8 mouse cellular contexts compared by ENCODE assay signal in genomic region chr8:105714139-105714538, GRCm38 (mm10). TPM values are rescaled to one million over a fixed set of nuclear protein-coding genes. Genes with fewer than 3 reads are reported as not detected.
DNase-seq lines count a peak whose midpoint lies in the region; ATAC-seq lines count a peak whose summit lies in the region.

No protein-coding gene starts in this region.

- 5% methylated on average over 3 of the region's 3 CpGs for WGBS in forebrain, embryonic 11.5 days

- H3K9ac ChIP-seq in forebrain, embryonic 11.5 days (ENCODE audit: low read length): no peak overlapping the region

- peak; percentile 95 for DNase-seq in MN1 (ENCODE audit: low spot score)
- peak; percentile 98 for DNase-seq in c-Kit-positive CD71-negative TER-119-negative erythroid progenitor cells, embryonic 14.5 days (ENCODE audit: low read depth)
- peak; percentile 91 for DNase-seq in forebrain, embryonic 11.5 days (ENCODE audit: low spot score)
- DNase-seq in heart, postnatal 25 days (ENCODE audit: low spot score): peak; percentile 62
- peak; percentile 60 to 83 for DNase-seq in layer of hippocampus, adult 8-10 months (ENCODE audit: low spot score in 2 of 2)
- DNase-seq in lung, postnatal 25 days (ENCODE audit: low spot score): peak; percentile 91
- peak; percentile 89 for DNase-seq in right cerebral cortex, postnatal 14 days
- peak; percentile 90 for DNase-seq in urinary bladder, postnatal 14 days (ENCODE audit: low spot score)

- H3K4me2 ChIP-seq in forebrain, embryonic 11.5 days (ENCODE audit: low read depth, low read length, severe bottlenecking): no peak overlapping the region

- H3K9me3 ChIP-seq in forebrain, embryonic 11.5 days (ENCODE audit: control insufficient read depth, low read length): no peaks in the 10 kb centered on the region

- peak; percentile 45; the same call in 1 of the 2 replicates for ATAC-seq in forebrain, embryonic 11.5 days (replicated peaks; ENCODE audit: low FRiP score)

- intact Hi-C loops in heart, postnatal 25 days (cut with DNase I): loop anchor here (1.0 to 5.0 kb wide), 5 partner anchors 43 to 308 kb away; partner anchors contain the start of genes Gfod2, Ranbp10 and Tsnaxip1

- no peak overlapping the region for H3K27ac ChIP-seq in forebrain, embryonic 11.5 days (ENCODE audit: low read depth, low read length)

- no peaks in the 10 kb centered on the region for H3K27me3 ChIP-seq in forebrain, embryonic 11.5 days (ENCODE audit: control insufficient read depth, insufficient read depth, low read length)

- no peaks in the 10 kb centered on the region for H3K4me1 ChIP-seq in forebrain, embryonic 11.5 days (replicated peaks; ENCODE audit: control insufficient read depth, insufficient read depth, low read length)

- H3K4me3 ChIP-seq in forebrain, embryonic 11.5 days (ENCODE audit: low read depth, low read length): no peak overlapping the region

- H3K36me3 ChIP-seq in forebrain, embryonic 11.5 days (ENCODE audit: control insufficient read depth, insufficient read depth, low read length): no peaks in the 10 kb centered on the region

RNA-seq across cellular contexts. Expression of gene Enkd1, which starts 6.1 kb away (rescaled TPM):
- polyA plus RNA-seq in forebrain, embryonic 11.5 days (2014; fragmentation: Nextera tagmentation; extraction: Ambion mirVana): 43.0 and 44.4 TPM in 2 replicates
- 1 to 10 TPM; 2.0 to 2.4 TPM for total RNA-seq in heart, postnatal 25 days (2021)
- total RNA-seq in layer of hippocampus, adult 8-10 months (2022): 10 to 100 TPM; 10.7 to 11.7 (median 11.0) TPM

RNA-seq across cellular contexts. Expression of gene 4933405L10Rik, which starts 6.7 kb away (rescaled TPM):
- 0.36 TPM in 1 of 2 replicates, not detected in the other for polyA plus RNA-seq in forebrain, embryonic 11.5 days (2014; fragmentation: Nextera tagmentation; extraction: Ambion mirVana)
- not detected for total RNA-seq in heart, postnatal 25 days (2021)
- under 1 TPM; 0.41 to 0.78 (median 0.45) TPM for total RNA-seq in layer of hippocampus, adult 8-10 months (2022)

RNA-seq across cellular contexts. Expression of gene Pard6a, which starts 13.2 kb away (rescaled TPM):
- polyA plus RNA-seq in forebrain, embryonic 11.5 days (2014; fragmentation: Nextera tagmentation; extraction: Ambion mirVana): 24.9 and 25.1 TPM in 2 replicates
- 1 to 10 TPM; 8.4 to 9.1 TPM for total RNA-seq in heart, postnatal 25 days (2021)
- 10 to 100 TPM; 29.4 to 33.7 (median 32.5) TPM for total RNA-seq in layer of hippocampus, adult 8-10 months (2022)

RNA-seq across cellular contexts. Expression of gene Acd, which starts 13.2 kb away (rescaled TPM):
- polyA plus RNA-seq in forebrain, embryonic 11.5 days (2014; fragmentation: Nextera tagmentation; extraction: Ambion mirVana): 76.9 and 83.6 TPM in 2 replicates
- total RNA-seq in heart, postnatal 25 days (2021): 10 to 100 TPM; 11.1 to 13.7 TPM
- 10 to 100 TPM; 42.1 to 47.0 (median 43.1) TPM for total RNA-seq in layer of hippocampus, adult 8-10 months (2022)

RNA-seq across cellular contexts. Expression of gene Carmil2, which starts 28.1 kb away (rescaled TPM):
- 1.8 and 2.0 TPM in 2 replicates for polyA plus RNA-seq in forebrain, embryonic 11.5 days (2014; fragmentation: Nextera tagmentation; extraction: Ambion mirVana)
- total RNA-seq in heart, postnatal 25 days (2021): under 1 TPM; 0.18 to 0.20 TPM
- total RNA-seq in layer of hippocampus, adult 8-10 months (2022): 10 to 100 TPM; 61.2 to 71.3 (median 68.4) TPM
